Mouse (Mus musculus): ENCODE measurements around the gene Rpusd3.

DNA sequence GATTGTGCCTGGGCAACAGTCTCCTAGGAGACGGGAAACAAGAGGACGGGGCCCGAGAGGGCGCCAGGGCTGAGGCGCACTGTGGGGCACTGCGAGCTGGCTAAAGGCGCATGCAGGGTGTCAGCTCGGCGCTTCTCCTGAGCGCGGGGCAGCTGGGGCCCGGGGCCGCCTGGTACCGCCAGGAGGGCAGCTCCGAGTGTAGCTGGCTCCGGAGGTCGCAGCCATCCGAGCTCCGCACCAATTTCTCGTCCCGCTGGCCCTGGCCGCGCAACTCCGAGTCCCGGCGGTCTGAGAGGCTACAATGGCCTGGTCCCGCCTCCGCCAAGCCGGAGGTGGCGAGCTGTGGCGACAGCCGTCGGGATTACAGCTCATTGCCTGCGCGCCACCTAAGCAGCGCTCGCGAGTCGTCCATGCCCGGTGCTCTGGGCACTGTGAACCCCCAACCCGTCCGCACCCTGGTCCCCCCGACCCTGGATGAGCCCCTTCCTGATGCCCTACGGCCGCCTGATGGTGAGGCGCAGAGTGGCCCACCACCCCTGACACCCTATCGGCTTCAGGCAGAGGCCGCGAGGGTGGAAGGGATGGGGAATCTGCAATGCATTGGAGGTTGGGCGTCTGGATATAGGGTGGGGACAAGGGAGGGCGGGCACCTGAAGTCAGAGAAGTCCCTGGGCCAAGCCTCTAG, 26.6 kb downstream of the Rpusd3 start:
- TF ChIP-seq GATA1 (IDR thresholded peaks at IDR 0.05; ENCODE audit: borderline replicate concordance, low read length) (no peak), FLI1 (IDR thresholded peaks at IDR 0.05; ENCODE audit: low read length) (no peak)

Data from megakaryocyte, embryonic 14.5 days (primary cell).